Mouse (Mus musculus): Measurements from ENCODE around the gene Pdzd7.
"Not testable (repeated sequence)": the region's sequence is repeated elsewhere in the genome, so short reads cannot be mapped to it uniquely, and the experiment has no call there.

The Pdzd7 gene

GRCm38 (mm10) chr19:45058113-45058839 is 12.8 kb upstream of the Pdzd7 start:
- peak; percentile 99 for DNase-seq (ENCODE audit: low read depth, low spot score)

GRCm38 (mm10) chr19:45057724-45058112 is 12.2 kb upstream of the Pdzd7 start:
- DNase-seq (ENCODE audit: low read depth, low spot score) = no peak

- DNase-seq (ENCODE audit: low read depth, low spot score) = no peak
These were observed 11.6 kb upstream of the Pdzd7 start for GRCm38 (mm10) chr19:45056908-45057698.

GRCm38 (mm10) chr19:45056364-45056763 is 10.8 kb upstream of the Pdzd7 start:
- no peak for DNase-seq (ENCODE audit: low read depth, low spot score)

- DNase-seq (ENCODE audit: low read depth, low spot score) = no peak
These were observed 9.6 kb upstream of the Pdzd7 start for GRCm38 (mm10) chr19:45054892-45055690.

- DNase-seq (ENCODE audit: low read depth, low spot score) = no peak
These were observed 7.9 kb upstream of the Pdzd7 start for GRCm38 (mm10) chr19:45053451-45053850.

GRCm38 (mm10) chr19:45049523-45049922 is 4.0 kb upstream of the Pdzd7 start:
- no peak for DNase-seq (ENCODE audit: low read depth, low spot score)

- DNase-seq (ENCODE audit: low read depth, low spot score) = no peak
These were observed 3.3 kb upstream of the Pdzd7 start for GRCm38 (mm10) chr19:45048644-45049365.

- no peak for DNase-seq (ENCODE audit: low read depth, low spot score)
These were observed 2.6 kb upstream of the Pdzd7 start for GRCm38 (mm10) chr19:45047935-45048643.

- DNase-seq (ENCODE audit: low read depth, low spot score) = peak; percentile 70
These were observed 2.0 kb upstream of the Pdzd7 start, which contains the start of gene Sfxn3 for GRCm38 (mm10) chr19:45047417-45047934. Gene Sfxn3, plus strand, starts transcription at chr19:45047503.

GRCm38 (mm10) chr19:45046523-45047321 is 1.2 kb upstream of the Pdzd7 start:
- DNase-seq (ENCODE audit: low read depth, low spot score) = peak; percentile 63

- DNase-seq (ENCODE audit: low read depth, low spot score) = no peak
These were observed 281 bp downstream of the Pdzd7 start for GRCm38 (mm10) chr19:45045236-45045635.

GRCm38 (mm10) chr19:45044389-45044927 is 1.1 kb downstream of the Pdzd7 start:
- no peak for DNase-seq (ENCODE audit: low read depth, low spot score)

GRCm38 (mm10) chr19:45040214-45040613 is 5.3 kb downstream of the Pdzd7 start:
- DNase-seq (ENCODE audit: low read depth, low spot score) = no peak

- not testable (repeated sequence) for DNase-seq (ENCODE audit: low read depth, low spot score)
These were observed 7.3 kb downstream of the Pdzd7 start for GRCm38 (mm10) chr19:45038198-45038597.

- DNase-seq (ENCODE audit: low read depth, low spot score) = no peak
These were observed 8.7 kb downstream of the Pdzd7 start for GRCm38 (mm10) chr19:45036867-45037266.

GRCm38 (mm10) chr19:45032570-45033332 is 12.8 kb downstream of the Pdzd7 start:
- DNase-seq (ENCODE audit: low read depth, low spot score) = no peak

GRCm38 (mm10) chr19:45031780-45032179 is 13.7 kb downstream of the Pdzd7 start:
- DNase-seq (ENCODE audit: low read depth, low spot score) = peak; percentile 85
